Mouse (Mus musculus): ENCODE results near the gene Akap13. TPM values are rescaled to one million over a fixed set of nuclear protein-coding genes. Genes with fewer than 3 reads are reported as not detected.

Gene Akap13
- polyA plus RNA-seq, 1 experiment = 107 TPM

DNA sequence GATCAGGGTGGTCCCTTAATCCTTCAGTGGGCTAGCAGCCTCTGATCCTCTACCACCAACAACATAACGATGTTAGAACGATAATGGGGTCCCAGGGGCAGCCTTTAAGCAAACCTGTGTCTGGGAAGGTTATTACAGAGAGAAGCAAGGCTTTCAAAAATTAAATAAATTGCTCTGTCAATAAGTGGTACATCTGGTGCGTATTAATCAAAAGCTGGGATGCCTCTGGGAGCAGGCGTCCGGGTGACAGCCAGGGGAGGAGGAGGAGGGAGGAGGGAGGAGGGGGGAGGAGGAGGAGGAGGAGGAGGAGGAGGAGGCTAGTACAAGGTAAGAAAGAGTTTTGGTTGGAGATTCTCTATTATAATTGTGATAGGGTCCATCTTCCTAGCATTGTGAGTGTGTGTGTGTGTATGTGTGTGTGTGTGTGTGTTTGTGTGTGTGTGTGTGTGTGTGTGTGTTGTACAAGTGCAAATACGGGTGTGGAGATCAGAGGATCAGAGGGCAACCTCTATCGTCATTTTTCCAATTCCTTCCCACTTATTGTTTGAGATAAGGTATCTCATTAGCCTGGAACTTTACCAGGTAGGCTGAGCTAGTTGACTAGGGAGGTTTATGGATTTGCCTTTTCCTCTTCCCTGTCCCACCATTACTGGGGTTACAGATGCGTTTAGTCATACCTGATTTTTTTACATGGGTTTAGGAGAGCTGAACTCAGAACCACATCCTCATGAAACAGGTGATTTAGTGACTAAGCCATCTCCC lies 18.7 kb upstream of the Akap13 start:
- Histone ChIP-seq H3K27ac (ENCODE audit: control insufficient read depth, insufficient read depth, low read depth, low read length, poor library complexity) (no peak overlapping the region), H3K4me1 (ENCODE audit: control insufficient read depth, insufficient read depth, low read length) (no peaks in the 10 kb centered on the region; the same call in 1 of the 2 replicates), H3K4me3 (replicated peaks; ENCODE audit: control insufficient read depth, low read depth, low read length) (no peak overlapping the region)
- WGBS = 81% methylated on average over 6 of the region's 8 CpGs
- TF ChIP-seq CTCF (IDR thresholded peaks at IDR 0.05; ENCODE audit: control insufficient read depth, insufficient read depth, low read length) (no peak), POLR2A (IDR thresholded peaks at IDR 0.05; ENCODE audit: borderline replicate concordance, control insufficient read depth, low read depth, low read length) (no peak)

GRCm38 (mm10) chr7:75439570-75439969 lies 15.8 kb upstream of the Akap13 start:
- Histone ChIP-seq H3K4me1 (ENCODE audit: control insufficient read depth, insufficient read depth, low read length) (no peaks in the 10 kb centered on the region), H3K27ac (ENCODE audit: control insufficient read depth, insufficient read depth, low read depth, low read length, poor library complexity) (no peak overlapping the region), H3K4me3 (replicated peaks; ENCODE audit: control insufficient read depth, low read depth, low read length) (no peak overlapping the region)
- WGBS = 79% methylated on average over 4 of the region's 4 CpGs
- TF ChIP-seq CTCF (IDR thresholded peaks at IDR 0.05; ENCODE audit: control insufficient read depth, insufficient read depth, low read length) = no peak
- no peak for TF ChIP-seq POLR2A (IDR thresholded peaks at IDR 0.05; ENCODE audit: borderline replicate concordance, control insufficient read depth, low read depth, low read length)

DNA sequence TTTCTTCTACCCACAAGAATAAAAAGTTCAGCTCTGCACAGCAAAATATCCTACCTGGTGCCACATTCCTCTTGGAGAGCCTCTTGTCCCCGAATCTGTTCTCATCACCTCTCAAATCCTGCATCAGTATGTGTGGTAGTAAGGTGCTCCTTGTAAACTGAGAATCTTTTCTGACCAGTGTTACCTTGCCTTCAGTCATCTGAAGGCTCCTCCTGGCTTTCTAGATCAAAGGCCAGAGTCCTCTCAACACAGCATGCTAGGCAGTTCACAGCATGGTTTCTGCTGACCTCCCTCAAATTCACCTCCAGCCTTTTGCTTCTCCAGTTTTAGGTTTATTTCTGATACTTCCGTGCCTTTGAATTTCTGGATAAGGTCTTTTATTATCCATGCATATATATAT lies 15.1 kb upstream of the Akap13 start:
- no peak overlapping the region for H3K27ac ChIP-seq (ENCODE audit: control insufficient read depth, insufficient read depth, low read depth, low read length, poor library complexity)
- H3K4me3 ChIP-seq (replicated peaks; ENCODE audit: control insufficient read depth, low read depth, low read length) = no peak overlapping the region
- no peak for TF ChIP-seq POLR2A (IDR thresholded peaks at IDR 0.05; ENCODE audit: borderline replicate concordance, control insufficient read depth, low read depth, low read length)
- TF ChIP-seq CTCF (IDR thresholded peaks at IDR 0.05; ENCODE audit: control insufficient read depth, insufficient read depth, low read length) = no peak
- H3K4me1 ChIP-seq (ENCODE audit: control insufficient read depth, insufficient read depth, low read length) = no peaks in the 10 kb centered on the region
- 75% methylated on average over 2 of the region's 2 CpGs for WGBS

GRCm38 (mm10) chr7:75441947-75442346 lies 13.4 kb upstream of the Akap13 start:
- WGBS = 51% methylated on average over 2 of the region's 2 CpGs
- no peak overlapping the region for H3K27ac ChIP-seq (ENCODE audit: control insufficient read depth, insufficient read depth, low read depth, low read length, poor library complexity)
- TF ChIP-seq POLR2A (IDR thresholded peaks at IDR 0.05; ENCODE audit: borderline replicate concordance, control insufficient read depth, low read depth, low read length) (no peak), CTCF (IDR thresholded peaks at IDR 0.05; ENCODE audit: control insufficient read depth, insufficient read depth, low read length) (no peak)
- no peak overlapping the region for H3K4me3 ChIP-seq (replicated peaks; ENCODE audit: control insufficient read depth, low read depth, low read length)
- H3K4me1 ChIP-seq (ENCODE audit: control insufficient read depth, insufficient read depth, low read length) = no peaks in the 10 kb centered on the region

DNA sequence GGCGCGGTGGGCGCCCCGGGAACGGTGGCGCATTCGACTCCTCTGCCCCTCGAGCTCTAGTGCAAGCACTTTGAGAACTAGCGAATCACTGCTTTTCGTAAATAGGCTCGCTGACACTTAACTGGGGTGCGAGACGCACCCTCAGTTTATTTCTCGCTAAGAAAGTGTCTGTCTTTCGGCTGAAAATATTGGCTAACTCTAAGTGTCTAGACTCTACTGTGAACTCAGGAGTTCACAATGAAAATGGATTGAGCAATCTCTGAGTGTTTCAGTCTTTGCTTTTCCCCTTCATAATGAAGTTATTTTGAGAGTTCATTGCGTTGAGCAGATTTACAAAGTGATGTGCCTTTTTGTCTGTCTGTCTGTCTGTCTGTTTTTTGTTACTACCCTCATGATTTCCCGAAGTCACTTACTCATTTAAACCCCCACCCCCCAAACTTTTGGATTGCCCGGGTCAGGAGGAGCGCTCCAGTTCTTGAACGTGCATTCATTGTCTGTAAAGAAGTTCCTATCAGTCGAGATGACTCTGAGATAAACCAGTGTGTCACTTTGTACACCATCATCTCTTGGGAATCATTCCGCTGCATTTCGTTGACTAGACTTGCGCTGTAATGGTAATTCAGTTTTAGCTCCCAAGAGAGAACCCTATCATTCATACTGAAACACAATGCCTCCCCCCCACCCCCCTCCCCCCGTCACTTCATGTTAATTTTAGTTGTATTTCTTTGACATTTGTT lies 986 bp downstream of the Akap13 start:
- Histone ChIP-seq H3K4me3 (replicated peaks; ENCODE audit: control insufficient read depth, low read depth, low read length) (peak overlapping the region; percentile 78), H3K27ac (ENCODE audit: control insufficient read depth, insufficient read depth, low read depth, low read length, poor library complexity) (no peak overlapping the region; the same call in 1 of the 2 replicates), H3K4me1 (ENCODE audit: control insufficient read depth, insufficient read depth, low read length) (no peaks in the 10 kb centered on the region)
- no peak for TF ChIP-seq CTCF (IDR thresholded peaks at IDR 0.05; ENCODE audit: control insufficient read depth, insufficient read depth, low read length)
- TF ChIP-seq POLR2A (IDR thresholded peaks at IDR 0.05; ENCODE audit: borderline replicate concordance, control insufficient read depth, low read depth, low read length) = no peak
- WGBS = 12% methylated on average over 25 of the region's 25 CpGs

- TF ChIP-seq CTCF (IDR thresholded peaks at IDR 0.05; ENCODE audit: control insufficient read depth, insufficient read depth, low read length) = no peak
- TF ChIP-seq POLR2A (IDR thresholded peaks at IDR 0.05; ENCODE audit: borderline replicate concordance, control insufficient read depth, low read depth, low read length) = no peak
- Histone ChIP-seq H3K27ac (ENCODE audit: control insufficient read depth, insufficient read depth, low read depth, low read length, poor library complexity) (no peak overlapping the region), H3K4me1 (ENCODE audit: control insufficient read depth, insufficient read depth, low read length) (no peaks in the 10 kb centered on the region), H3K4me3 (replicated peaks; ENCODE audit: control insufficient read depth, low read depth, low read length) (no peak overlapping the region)
- 74% methylated on average over 1 of the region's 1 CpGs for WGBS
These were observed 5.0 kb downstream of the Akap13 start for GRCm38 (mm10) chr7:75460290-75460689.

GRCm38 (mm10) chr7:75463579-75464162 lies 8.3 kb downstream of the Akap13 start:
- Histone ChIP-seq H3K27ac (ENCODE audit: control insufficient read depth, insufficient read depth, low read depth, low read length, poor library complexity) (no peak overlapping the region), H3K4me1 (ENCODE audit: control insufficient read depth, insufficient read depth, low read length) (no peaks in the 10 kb centered on the region), H3K4me3 (replicated peaks; ENCODE audit: control insufficient read depth, low read depth, low read length) (no peak overlapping the region)
- TF ChIP-seq POLR2A (IDR thresholded peaks at IDR 0.05; ENCODE audit: borderline replicate concordance, control insufficient read depth, low read depth, low read length) (no peak), CTCF (IDR thresholded peaks at IDR 0.05; ENCODE audit: control insufficient read depth, insufficient read depth, low read length) (no peak)

GRCm38 (mm10) chr7:75467791-75468190 lies 12.5 kb downstream of the Akap13 start:
- WGBS = 76% methylated on average over 7 of the region's 7 CpGs
- Histone ChIP-seq H3K4me1 (ENCODE audit: control insufficient read depth, insufficient read depth, low read length) (no peaks in the 10 kb centered on the region; the same call in 1 of the 2 replicates), H3K27ac (ENCODE audit: control insufficient read depth, insufficient read depth, low read depth, low read length, poor library complexity) (no peak overlapping the region), H3K4me3 (replicated peaks; ENCODE audit: control insufficient read depth, low read depth, low read length) (no peak overlapping the region)
- no peak for TF ChIP-seq CTCF (IDR thresholded peaks at IDR 0.05; ENCODE audit: control insufficient read depth, insufficient read depth, low read length)
- no peak for TF ChIP-seq POLR2A (IDR thresholded peaks at IDR 0.05; ENCODE audit: borderline replicate concordance, control insufficient read depth, low read depth, low read length)

All from bone marrow, adult 2 months (tissue).